Mouse (Mus musculus): ENCODE data around the gene Cd163. TPM values are rescaled to one million over a fixed set of nuclear protein-coding genes. Genes with fewer than 3 reads are reported as not detected.

The Cd163 gene
- 0.06 and 0.16 TPM in 2 replicates for polyA plus RNA-seq (2014; fragmentation: Nextera tagmentation; extraction: Ambion mirVana)

- Histone ChIP-seq H3K4me2 (replicated peaks; ENCODE audit: low read depth, low read length) (no peak within 1 kb of the TSS), H3K4me3 (ENCODE audit: low read depth, low read length) (no peak within 1 kb of the TSS), H3K36me3 (ENCODE audit: control insufficient read depth, insufficient read depth, low read length) (no peaks in the 10 kb centered on the region), H3K27ac (ENCODE audit: low read length) (no peak within 1 kb of the TSS), H3K27me3 (ENCODE audit: control insufficient read depth, insufficient read depth, low read length) (no peaks in the 10 kb centered on the region), H3K9me3 (ENCODE audit: control insufficient read depth, low read depth, low read length) (no peaks in the 10 kb centered on the region), H3K9ac (replicated peaks; ENCODE audit: low read depth, low read length) (no peak within 1 kb of the TSS), H3K4me1 (ENCODE audit: control insufficient read depth, insufficient read depth, low read length) (no peaks in the 10 kb centered on the region)
- no peak for ATAC-seq (ENCODE audit: insufficient number of reproducible peaks, insufficient read depth, low FRiP score, low read depth)
- WGBS = 89% methylated on average over 4 of the region's 4 CpGs
Observed at GRCm38 (mm10) chr6:124304356-124304755, at the start of gene Cd163. Gene Cd163 (plus strand): TSS chr6:124304656.

- Histone ChIP-seq H3K9me3 (ENCODE audit: control insufficient read depth, low read depth, low read length) (no peaks in the 10 kb centered on the region), H3K36me3 (ENCODE audit: control insufficient read depth, insufficient read depth, low read length) (no peaks in the 10 kb centered on the region), H3K4me3 (ENCODE audit: low read depth, low read length) (no peak overlapping the region), H3K4me1 (ENCODE audit: control insufficient read depth, insufficient read depth, low read length) (no peaks in the 10 kb centered on the region), H3K9ac (replicated peaks; ENCODE audit: low read depth, low read length) (no peak overlapping the region), H3K4me2 (replicated peaks; ENCODE audit: low read depth, low read length) (no peak overlapping the region), H3K27me3 (ENCODE audit: control insufficient read depth, insufficient read depth, low read length) (no peaks in the 10 kb centered on the region), H3K27ac (ENCODE audit: low read length) (no peak overlapping the region)
- 79% methylated on average over 6 of the region's 6 CpGs for WGBS
- ATAC-seq (ENCODE audit: insufficient number of reproducible peaks, insufficient read depth, low FRiP score, low read depth) = no peak
Observed at GRCm38 (mm10) chr6:124255721-124256470, 48.6 kb upstream of the Cd163 start.

- ATAC-seq (ENCODE audit: insufficient number of reproducible peaks, insufficient read depth, low FRiP score, low read depth) = peak; percentile 70; the same call in 1 of the 2 replicates
- 34% methylated on average over 9 of the region's 14 CpGs for WGBS
- Histone ChIP-seq H3K9ac (replicated peaks; ENCODE audit: low read depth, low read length) (no peak overlapping the region), H3K4me2 (replicated peaks; ENCODE audit: low read depth, low read length) (no peak overlapping the region), H3K9me3 (ENCODE audit: control insufficient read depth, low read depth, low read length) (no peaks in the 10 kb centered on the region), H3K27ac (ENCODE audit: low read length) (no peak overlapping the region), H3K27me3 (ENCODE audit: control insufficient read depth, insufficient read depth, low read length) (no peaks in the 10 kb centered on the region), H3K4me3 (ENCODE audit: low read depth, low read length) (no peak overlapping the region), H3K36me3 (ENCODE audit: control insufficient read depth, insufficient read depth, low read length) (no peaks in the 10 kb centered on the region), H3K4me1 (ENCODE audit: control insufficient read depth, insufficient read depth, low read length) (no peaks in the 10 kb centered on the region)
Observed at GRCm38 (mm10) chr6:124260198-124260931, 44.1 kb upstream of the Cd163 start.

GRCm38 (mm10) chr6:124262696-124263095 is 41.8 kb upstream of the Cd163 start:
- Histone ChIP-seq H3K4me1 (ENCODE audit: control insufficient read depth, insufficient read depth, low read length) (no peaks in the 10 kb centered on the region), H3K36me3 (ENCODE audit: control insufficient read depth, insufficient read depth, low read length) (no peaks in the 10 kb centered on the region), H3K4me2 (replicated peaks; ENCODE audit: low read depth, low read length) (no peak overlapping the region), H3K9ac (replicated peaks; ENCODE audit: low read depth, low read length) (no peak overlapping the region), H3K9me3 (ENCODE audit: control insufficient read depth, low read depth, low read length) (no peaks in the 10 kb centered on the region), H3K27ac (ENCODE audit: low read length) (no peak overlapping the region), H3K27me3 (ENCODE audit: control insufficient read depth, insufficient read depth, low read length) (no peaks in the 10 kb centered on the region), H3K4me3 (ENCODE audit: low read depth, low read length) (no peak overlapping the region)
- ATAC-seq (ENCODE audit: insufficient number of reproducible peaks, insufficient read depth, low FRiP score, low read depth) = no peak
- 0% methylated on average over 3 of the region's 3 CpGs for WGBS

- Histone ChIP-seq H3K4me1 (ENCODE audit: control insufficient read depth, insufficient read depth, low read length) (no peaks in the 10 kb centered on the region), H3K27me3 (ENCODE audit: control insufficient read depth, insufficient read depth, low read length) (no peaks in the 10 kb centered on the region), H3K4me3 (ENCODE audit: low read depth, low read length) (no peak overlapping the region), H3K27ac (ENCODE audit: low read length) (no peak overlapping the region), H3K36me3 (ENCODE audit: control insufficient read depth, insufficient read depth, low read length) (no peaks in the 10 kb centered on the region), H3K4me2 (replicated peaks; ENCODE audit: low read depth, low read length) (no peak overlapping the region), H3K9ac (replicated peaks; ENCODE audit: low read depth, low read length) (no peak overlapping the region), H3K9me3 (ENCODE audit: control insufficient read depth, low read depth, low read length) (no peaks in the 10 kb centered on the region)
- no peak for ATAC-seq (ENCODE audit: insufficient number of reproducible peaks, insufficient read depth, low FRiP score, low read depth)
- WGBS = 73% methylated on average over 5 of the region's 5 CpGs
Observed at GRCm38 (mm10) chr6:124273231-124273880, 31.1 kb upstream of the Cd163 start.

GRCm38 (mm10) chr6:124277641-124278040 is 26.8 kb upstream of the Cd163 start:
- no peaks in the 10 kb centered on the region for H3K36me3 ChIP-seq (ENCODE audit: control insufficient read depth, insufficient read depth, low read length)
- H3K9ac ChIP-seq (replicated peaks; ENCODE audit: low read depth, low read length) = no peak overlapping the region
- H3K4me2 ChIP-seq (replicated peaks; ENCODE audit: low read depth, low read length) = no peak overlapping the region
- 77% methylated on average over 5 of the region's 5 CpGs for WGBS
- no peak overlapping the region for H3K4me3 ChIP-seq (ENCODE audit: low read depth, low read length)
- H3K9me3 ChIP-seq (ENCODE audit: control insufficient read depth, low read depth, low read length) = no peaks in the 10 kb centered on the region
- H3K4me1 ChIP-seq (ENCODE audit: control insufficient read depth, insufficient read depth, low read length) = no peaks in the 10 kb centered on the region
- no peak for ATAC-seq (ENCODE audit: insufficient number of reproducible peaks, insufficient read depth, low FRiP score, low read depth)
- no peaks in the 10 kb centered on the region for H3K27me3 ChIP-seq (ENCODE audit: control insufficient read depth, insufficient read depth, low read length)
- H3K27ac ChIP-seq (ENCODE audit: low read length) = no peak overlapping the region

- Histone ChIP-seq H3K27me3 (ENCODE audit: control insufficient read depth, insufficient read depth, low read length) (no peaks in the 10 kb centered on the region), H3K4me3 (ENCODE audit: low read depth, low read length) (no peak overlapping the region), H3K27ac (ENCODE audit: low read length) (no peak overlapping the region), H3K4me2 (replicated peaks; ENCODE audit: low read depth, low read length) (no peak overlapping the region), H3K9ac (replicated peaks; ENCODE audit: low read depth, low read length) (no peak overlapping the region), H3K36me3 (ENCODE audit: control insufficient read depth, insufficient read depth, low read length) (no peaks in the 10 kb centered on the region), H3K4me1 (ENCODE audit: control insufficient read depth, insufficient read depth, low read length) (no peaks in the 10 kb centered on the region), H3K9me3 (ENCODE audit: control insufficient read depth, low read depth, low read length) (no peaks in the 10 kb centered on the region)
- ATAC-seq (ENCODE audit: insufficient number of reproducible peaks, insufficient read depth, low FRiP score, low read depth) = no peak
- 83% methylated on average over 5 of the region's 5 CpGs for WGBS
Observed at GRCm38 (mm10) chr6:124278291-124278690, 26.2 kb upstream of the Cd163 start.

GRCm38 (mm10) chr6:124282731-124283130 is 21.7 kb upstream of the Cd163 start:
- Histone ChIP-seq H3K4me3 (ENCODE audit: low read depth, low read length) (no peak overlapping the region), H3K4me1 (ENCODE audit: control insufficient read depth, insufficient read depth, low read length) (no peaks in the 10 kb centered on the region), H3K9ac (replicated peaks; ENCODE audit: low read depth, low read length) (no peak overlapping the region), H3K27ac (ENCODE audit: low read length) (no peak overlapping the region), H3K4me2 (replicated peaks; ENCODE audit: low read depth, low read length) (no peak overlapping the region), H3K9me3 (ENCODE audit: control insufficient read depth, low read depth, low read length) (no peaks in the 10 kb centered on the region), H3K27me3 (ENCODE audit: control insufficient read depth, insufficient read depth, low read length) (no peaks in the 10 kb centered on the region), H3K36me3 (ENCODE audit: control insufficient read depth, insufficient read depth, low read length) (no peaks in the 10 kb centered on the region)
- no peak for ATAC-seq (ENCODE audit: insufficient number of reproducible peaks, insufficient read depth, low FRiP score, low read depth)
- WGBS = 92% methylated on average over 4 of the region's 4 CpGs
